Mouse (Mus musculus): ENCODE data around the gene Sh3gl1. TPM values are rescaled to one million over a fixed set of nuclear protein-coding genes. Genes with fewer than 3 reads are reported as not detected.

Sh3gl1 gene
- total RNA-seq, 2 experiments from 2014 or later = 58.7 to 59.9 TPM

GRCm38 (mm10) chr17:56022131-56022988, 14.1 kb downstream of the Sh3gl1 start:
- DNase-seq (ENCODE audit: low spot score in 2 of 2) = peak in 1 of 2 experiments; percentile 17

- DNase-seq (ENCODE audit: low spot score in 2 of 2) = peak in 1 of 2 experiments; percentile 54
Observed at GRCm38 (mm10) chr17:56021161-56021910, 15.1 kb downstream of the Sh3gl1 start.

GRCm38 (mm10) chr17:56020400-56021084, 15.9 kb downstream of the Sh3gl1 start:
- peak in 1 of 2 experiments; percentile 25 for DNase-seq (ENCODE audit: low spot score in 2 of 2)

GRCm38 (mm10) chr17:56018347-56019131, 17.9 kb downstream of the Sh3gl1 start:
- peak; percentile 68 to 69 for DNase-seq (ENCODE audit: low spot score in 2 of 2)

GRCm38 (mm10) chr17:56017848-56018247, 18.6 kb downstream of the Sh3gl1 start:
- peak in 1 of 2 experiments; percentile 46 for DNase-seq (ENCODE audit: low spot score in 2 of 2)

- DNase-seq (ENCODE audit: low spot score in 2 of 2) = peak in 1 of 2 experiments; percentile 51
Observed at GRCm38 (mm10) chr17:56016793-56017785, 19.3 kb downstream of the Sh3gl1 start.

- peak in 1 of 2 experiments; percentile 15 for DNase-seq (ENCODE audit: low spot score in 2 of 2)
Observed at GRCm38 (mm10) chr17:56016382-56016781, 20.1 kb downstream of the Sh3gl1 start.

GRCm38 (mm10) chr17:56015293-56015692, 21.1 kb downstream of the Sh3gl1 start:
- no peak for DNase-seq (ENCODE audit: low spot score in 2 of 2)

- no peak for DNase-seq (ENCODE audit: low spot score in 2 of 2)
Observed at GRCm38 (mm10) chr17:56011441-56011840, 25.0 kb downstream of the Sh3gl1 start.

- DNase-seq (ENCODE audit: low spot score in 2 of 2) = peak; percentile 85 to 86
Observed at GRCm38 (mm10) chr17:56010681-56011080, 25.8 kb downstream of the Sh3gl1 start.

- DNase-seq (ENCODE audit: low spot score in 2 of 2) = peak in 1 of 2 experiments; percentile 38
Observed at GRCm38 (mm10) chr17:56010255-56010654, 26.2 kb downstream of the Sh3gl1 start.

- no peak for DNase-seq (ENCODE audit: low spot score in 2 of 2)
Observed at GRCm38 (mm10) chr17:56009962-56010240, 26.5 kb downstream of the Sh3gl1 start.

- peak; percentile 87 to 93 for DNase-seq (ENCODE audit: low spot score in 2 of 2)
Observed at GRCm38 (mm10) chr17:56009088-56009961, 27.1 kb downstream of the Sh3gl1 start.

GRCm38 (mm10) chr17:56008356-56009087, 27.9 kb downstream of the Sh3gl1 start:
- DNase-seq (ENCODE audit: low spot score in 2 of 2) = peak; percentile 89 to 93

- DNase-seq (ENCODE audit: low spot score in 2 of 2) = no peak
Observed at GRCm38 (mm10) chr17:56007444-56008355, 28.7 kb downstream of the Sh3gl1 start.

GRCm38 (mm10) chr17:56006956-56007355, 29.5 kb downstream of the Sh3gl1 start:
- no peak for DNase-seq (ENCODE audit: low spot score in 2 of 2)

All from layer of hippocampus, postnatal 10 days (tissue).